Mouse (Mus musculus) bone marrow macrophage, adult 2 months (primary cell): ENCODE data around the gene Pld4.

Source experiments
- CTCF ChIP-seq: IDR thresholded peaks from 2 replicates; pipeline ENCODE4 v1.5.1; 2012; ENCODE audit warnings: low read depth, mild to moderate bottlenecking, low read length, moderate library complexity
- POLR2A ChIP-seq: IDR thresholded peaks from 2 replicates; pipeline ENCODE4 v1.6.1; 2012; ENCODE audit warnings: mild to moderate bottlenecking, low read depth, low read length, borderline replicate concordance

DNA sequence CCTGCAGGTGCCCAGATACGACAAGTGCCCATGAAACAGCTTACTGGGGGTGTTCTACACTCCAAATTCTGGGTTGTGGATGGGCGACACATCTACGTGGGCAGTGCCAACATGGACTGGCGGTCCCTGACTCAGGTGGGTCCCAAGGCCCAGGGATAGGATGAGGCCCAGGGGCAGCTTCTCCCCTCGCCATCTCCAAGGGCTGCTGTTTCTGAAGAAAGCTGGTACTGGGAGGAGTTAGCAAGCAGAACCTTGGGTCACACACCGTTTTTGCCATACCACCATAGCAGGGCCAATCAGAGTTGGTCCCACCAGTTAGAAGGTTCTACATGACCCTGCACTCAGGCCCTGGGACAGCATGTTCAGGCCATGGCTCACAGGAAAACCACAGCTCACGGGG, 4.5 kb downstream of the Pld4 start:
- TF ChIP-seq CTCF (no peak), POLR2A (no peak)
